Mouse (Mus musculus) Patski (cell line): Measurements from ENCODE around the gene Mrpl45. TPM values are rescaled to one million over a fixed set of nuclear protein-coding genes. Genes with fewer than 3 reads are reported as not detected.

Source experiments
- ATAC-seq: fragments of 100-300 bp; one replicate; pipeline ENCODE4 v1.8.0; 2021
- CTCF ChIA-PET: fragments of 350-600 bp; sonication (Branson Sonifier 250); formaldehyde crosslinking; loops from one replicate; lab custom pipeline; 2022; ENCODE audit warnings: inconsistent platforms; lab: Charles Lee
- POLR2A ChIA-PET: fragments of 350-600 bp; sonication (Branson Sonifier 250); formaldehyde crosslinking; loops from one replicate; lab custom pipeline; 2022; ENCODE audit warnings: antibody characterized with exemption, inconsistent platforms; lab: Charles Lee
- DNase-seq: peaks from one replicate; pipeline ENCODE4 v3.0.0-alpha.2; 2011; ENCODE audit warnings: low read depth, low spot score
- H3K27me3 ChIP-seq: fragments of 371-371 bp; one replicate; pipeline ENCODE4 v1.5.1; 2021
- CTCF ChIP-seq: fragments of 100-300 bp; IDR thresholded peaks from one replicate; pipeline ENCODE4 v1.5.1; 2021
- in situ Hi-C: fragments of 300-500 bp; cut with MboI; formaldehyde crosslinking; loops from 3 replicates; pipeline ENCODE4 v1.11.1; 2018; ENCODE audit warnings: low pct_unique_long_range_greater_than_20kb, mixed read lengths
- polyA plus RNA-seq: library from polyadenylated mRNA; unstranded; gene quantifications from one replicate; pipeline ENCODE4 v1.2.3, GENCODE M21; 2021

The Mrpl45 gene
- polyA plus RNA-seq, 1 experiment from 2014 or later, result 43.5 TPM

DNA sequence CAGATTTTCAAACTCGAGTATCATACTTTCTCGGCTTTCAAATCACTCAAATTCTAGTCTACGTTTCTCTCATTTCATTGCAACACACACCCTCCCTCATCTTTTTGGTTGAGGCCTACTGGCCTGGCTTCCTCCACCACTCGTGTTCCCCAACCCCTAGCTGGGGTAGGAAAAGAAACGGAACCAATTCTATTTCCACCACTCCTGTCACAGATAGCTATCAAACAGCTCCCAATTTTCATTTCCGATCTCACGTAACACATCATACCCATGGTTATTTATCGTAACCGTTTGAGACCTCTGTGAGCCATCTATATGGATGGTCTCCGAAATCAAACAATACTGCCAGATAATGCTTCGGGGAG is 36.5 kb upstream of the Mrpl45 start:
- ATAC-seq, result no peak
- CTCF ChIA-PET, result interaction anchor here (3.8 kb wide), 1 partner anchor 32 kb away, joined by 16 read pairs; no protein-coding TSS in a partner anchor
- in situ Hi-C loops, result loop anchor here (5.0 kb wide), 1 partner anchor 33 kb away; no protein-coding TSS in a partner anchor

DNA sequence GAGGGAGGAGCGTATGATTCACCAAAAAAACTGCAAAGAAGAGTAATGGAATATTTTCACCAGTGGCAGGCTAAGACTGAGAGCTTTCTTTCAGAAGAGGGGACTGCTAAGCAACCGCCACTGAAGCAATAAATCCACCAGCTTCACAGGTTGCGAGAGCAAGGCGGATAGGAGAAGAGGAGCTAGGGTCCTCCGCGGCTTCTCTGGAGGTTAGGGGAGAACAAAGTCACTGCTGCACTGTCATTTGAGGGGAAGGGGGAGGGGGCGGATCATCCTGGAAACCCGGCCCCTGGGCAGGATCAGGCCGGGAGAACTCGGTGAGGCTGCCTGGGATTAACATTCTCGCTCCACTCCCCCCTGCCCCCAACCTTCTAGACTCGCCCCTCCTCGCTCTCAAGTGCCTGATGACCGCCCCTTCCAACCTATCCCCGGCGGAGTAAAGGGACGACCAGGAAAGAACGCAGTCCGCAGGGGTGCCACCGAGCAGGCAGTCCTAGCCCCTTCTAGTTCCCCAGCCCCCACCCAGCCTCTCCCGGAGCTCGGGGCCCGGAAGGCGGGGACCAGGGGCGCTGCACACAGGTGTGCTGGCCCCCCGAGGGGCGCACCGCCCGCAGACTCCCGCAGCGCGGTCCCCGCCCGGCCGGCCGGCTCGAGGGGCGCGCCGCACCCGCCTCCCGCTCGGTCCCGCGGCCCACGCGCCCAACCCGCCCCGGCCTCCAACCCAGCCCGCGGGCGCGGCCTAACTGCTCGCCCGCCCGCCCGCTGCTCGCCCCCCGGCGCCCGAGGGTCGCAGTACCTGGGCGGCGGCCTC is 35.9 kb upstream of the Mrpl45 start:
- DNase-seq (no peak), ATAC-seq (peak; percentile 59)
- TF ChIP-seq CTCF, result no peak
- in situ Hi-C loops, result loop anchor here (5.0 kb wide), 1 partner anchor 33 kb away; no protein-coding TSS in a partner anchor
- no peaks in the 10 kb centered on the region for H3K27me3 ChIP-seq
- ChIA-PET CTCF (interaction anchor here (3.8 kb wide), 1 partner anchor 31 kb away, joined by 16 read pairs; no protein-coding TSS in a partner anchor), POLR2A (interaction anchor here (0.5 to 2.3 kb wide), 5 partner anchors 18 to 532 kb away, joined by 3 to 15 read pairs (median 4); no protein-coding TSS in a partner anchor)

More for the DNA sequence above, 36.5 kb upstream of the Mrpl45 start:
- DNase-seq, result no peak
- no peak for TF ChIP-seq CTCF
- POLR2A ChIA-PET, result interaction anchor here (0.6 to 2.3 kb wide), 3 partner anchors 24 to 31 kb away, joined by 3 to 15 read pairs (median 3); no protein-coding TSS in a partner anchor
- H3K27me3 ChIP-seq, result no peaks in the 10 kb centered on the region

DNA sequence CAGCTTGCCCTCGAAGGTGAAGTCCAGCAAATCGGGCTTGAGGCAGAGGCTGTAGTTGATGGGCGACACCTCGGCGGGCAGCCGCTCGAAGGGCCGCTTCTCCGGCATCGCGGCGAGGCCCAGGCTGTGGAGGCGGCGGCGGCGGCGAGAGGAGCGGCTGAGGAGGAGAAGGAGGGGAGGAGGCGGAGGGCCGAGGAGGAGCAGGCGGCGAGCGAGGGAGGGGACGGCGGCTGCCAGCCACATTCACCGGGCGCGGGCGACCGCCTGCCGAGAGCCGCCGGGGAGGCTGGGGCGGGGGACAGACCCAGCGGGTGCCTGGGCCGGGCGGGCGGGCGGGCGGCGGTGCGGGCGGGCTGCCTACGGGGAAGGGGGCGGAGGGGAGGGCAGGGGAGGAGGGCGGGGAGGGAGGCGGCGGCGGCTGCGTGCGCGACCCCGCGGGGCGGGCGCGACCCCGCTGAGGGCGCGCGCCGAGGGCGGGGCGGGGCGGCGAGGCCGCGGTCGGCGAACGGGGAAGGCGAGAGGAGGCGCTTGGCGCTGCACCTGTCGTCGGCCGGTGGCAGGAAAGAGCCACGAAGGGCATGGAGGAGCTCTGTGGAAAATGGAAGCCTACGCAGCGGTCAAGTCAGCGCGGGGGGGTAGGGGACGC is 35.2 kb upstream of the Mrpl45 start, which contains the start of gene Npepps:
Gene Npepps, minus strand, starts transcription at position 423 of the 646 bp plus-strand sequence.
- in situ Hi-C loops, result no loop called here
- no peak for TF ChIP-seq CTCF
- CTCF ChIA-PET, result no interaction called here
- DNase-seq (no peak), ATAC-seq (peak; percentile 37)
- H3K27me3 ChIP-seq, result no peaks in the 10 kb centered on the region
- POLR2A ChIA-PET, result interaction anchor here (0.6 to 2.3 kb wide), 2 partner anchors 30 to 531 kb away, joined by 4 to 15 read pairs; no protein-coding TSS in a partner anchor

DNA sequence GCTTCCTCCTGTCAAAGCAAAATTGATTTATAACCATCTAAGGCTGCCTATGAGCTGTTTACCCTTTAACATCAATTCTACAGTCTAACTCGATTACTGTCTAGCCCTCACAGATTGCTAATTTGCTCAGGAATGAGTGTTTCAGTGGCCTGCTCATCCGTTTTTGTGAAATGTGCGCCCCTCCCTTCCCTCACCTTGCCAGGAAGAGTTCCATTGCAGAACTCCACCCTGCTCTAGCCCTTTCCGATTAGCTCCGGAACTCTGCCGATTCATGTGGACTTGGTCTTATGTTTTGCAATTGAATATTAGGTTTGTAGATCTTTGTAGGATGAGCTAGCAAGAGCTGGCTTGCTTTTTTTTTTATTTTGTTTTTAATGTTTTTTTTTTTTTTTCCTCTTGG is 33.3 kb upstream of the Mrpl45 start:
- ATAC-seq (no peak), DNase-seq (no peak)
- CTCF ChIA-PET, result no interaction called here
- in situ Hi-C loops, result no loop called here
- no peaks in the 10 kb centered on the region for H3K27me3 ChIP-seq
- no peak for TF ChIP-seq CTCF
- POLR2A ChIA-PET, result interaction anchor here (0.6 to 0.7 kb wide), 2 partner anchors 29 to 120 kb away, joined by 3 to 6 read pairs; no protein-coding TSS in a partner anchor

DNA sequence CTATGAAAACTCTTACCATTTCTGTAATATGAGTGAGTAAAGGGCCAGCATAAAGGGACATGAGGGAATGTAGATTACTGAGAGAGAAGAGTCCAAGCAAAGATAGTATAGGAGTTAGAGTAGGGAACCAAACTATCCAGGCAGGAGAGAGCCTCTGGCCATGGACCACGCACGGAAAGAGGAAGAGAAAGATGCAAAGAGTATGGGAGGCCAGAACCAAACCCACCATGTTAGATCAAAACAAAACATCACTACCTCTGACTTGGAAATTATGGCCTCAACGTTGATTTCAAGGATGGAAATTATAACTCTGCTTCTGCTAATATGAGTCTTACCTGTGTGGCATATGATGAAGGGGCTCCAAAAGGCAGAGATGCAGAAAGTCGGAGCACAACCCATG is 30.7 kb upstream of the Mrpl45 start:
- no peaks in the 10 kb centered on the region for H3K27me3 ChIP-seq
- in situ Hi-C loops, result no loop called here
- ChIA-PET POLR2A (no interaction called here), CTCF (interaction anchor here (1.2 kb wide), 1 partner anchor 26 kb away, joined by 7 read pairs; no protein-coding TSS in a partner anchor)
- no peak for ATAC-seq
- TF ChIP-seq CTCF, result no peak
- no peak for DNase-seq

DNA sequence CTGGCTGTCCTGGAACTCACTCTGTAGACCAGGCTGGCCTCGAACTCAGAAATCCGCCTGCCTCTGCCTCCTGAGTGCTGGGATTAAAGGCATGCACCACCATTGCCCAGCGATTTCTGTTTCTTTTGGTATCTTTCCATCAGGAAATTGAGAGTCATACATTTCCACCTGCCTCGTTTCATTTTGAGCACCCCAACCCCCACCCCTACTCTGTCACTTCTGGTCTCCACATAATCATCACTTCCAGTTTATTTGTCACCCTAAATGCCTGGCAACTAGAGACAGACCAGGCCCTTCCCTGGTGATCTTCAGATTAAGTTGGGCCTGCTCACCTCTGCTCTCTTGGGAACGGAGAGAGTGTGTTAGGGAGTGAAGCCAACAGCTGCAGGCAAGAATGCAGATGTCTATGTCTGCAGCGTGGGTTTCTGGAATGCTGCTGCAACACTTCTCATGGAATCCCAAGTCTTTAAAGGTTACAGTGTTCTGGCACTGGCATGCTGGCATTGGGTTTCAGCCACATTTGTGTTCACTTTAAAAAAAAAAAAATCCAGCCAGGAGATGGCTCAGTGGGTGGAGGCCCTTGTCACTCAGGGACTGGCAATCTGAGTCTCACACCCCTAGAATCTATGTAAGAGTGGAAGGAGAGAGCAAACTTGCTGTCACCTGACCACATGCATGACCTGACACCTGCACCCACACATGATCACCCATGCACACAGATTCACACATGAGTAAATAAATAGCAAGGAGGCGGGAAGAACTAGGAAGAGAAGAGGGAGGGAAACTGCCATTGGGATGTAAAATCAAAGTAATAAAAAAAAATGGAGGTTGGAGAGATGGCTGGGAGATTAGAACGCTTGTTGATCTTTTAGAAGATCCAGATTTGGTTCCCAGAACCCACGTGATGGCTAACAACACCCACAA is 29.4 kb upstream of the Mrpl45 start:
- peak; percentile 31 for ATAC-seq
- no peak for TF ChIP-seq CTCF
- in situ Hi-C loops, result no loop called here
- CTCF ChIA-PET, result interaction anchor here (2.0 kb wide), 1 partner anchor 18 kb away, joined by 4 read pairs; no protein-coding TSS in a partner anchor
- POLR2A ChIA-PET, result interaction anchor here (0.6 to 1.1 kb wide), 2 partner anchors 9 to 63 kb away, joined by 3 read pairs; no protein-coding TSS in a partner anchor
- H3K27me3 ChIP-seq, result no peaks in the 10 kb centered on the region
- no peak for DNase-seq

DNA sequence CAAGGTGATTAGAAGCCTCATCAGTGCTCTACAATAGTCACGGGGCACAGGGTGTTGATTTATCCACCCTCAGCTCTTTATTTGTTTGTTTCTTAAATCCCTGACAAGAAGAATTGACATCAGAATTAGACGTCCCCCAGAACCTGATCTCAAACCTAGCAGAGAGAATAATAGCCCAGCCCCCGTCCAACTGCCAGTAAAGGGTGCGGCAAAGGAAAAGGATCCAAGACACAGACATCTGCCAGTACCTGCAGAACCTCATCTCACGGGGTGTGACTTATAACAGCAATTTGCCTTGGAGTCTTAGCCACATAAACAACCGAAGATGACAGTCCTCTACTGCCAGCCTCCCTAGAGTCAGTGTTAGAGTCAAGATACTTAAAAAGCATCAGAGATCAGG is 28.5 kb upstream of the Mrpl45 start:
- ChIA-PET POLR2A (interaction anchor here (1.1 kb wide), 1 partner anchor 8 kb away, joined by 3 read pairs; no protein-coding TSS in a partner anchor), CTCF (interaction anchor here (0.6 to 2.0 kb wide), 2 partner anchors 8 to 17 kb away, joined by 3 to 4 read pairs; no protein-coding TSS in a partner anchor)
- TF ChIP-seq CTCF, result no peak
- DNase-seq (no peak), ATAC-seq (no peak)
- H3K27me3 ChIP-seq, result no peaks in the 10 kb centered on the region
- in situ Hi-C loops, result no loop called here

DNA sequence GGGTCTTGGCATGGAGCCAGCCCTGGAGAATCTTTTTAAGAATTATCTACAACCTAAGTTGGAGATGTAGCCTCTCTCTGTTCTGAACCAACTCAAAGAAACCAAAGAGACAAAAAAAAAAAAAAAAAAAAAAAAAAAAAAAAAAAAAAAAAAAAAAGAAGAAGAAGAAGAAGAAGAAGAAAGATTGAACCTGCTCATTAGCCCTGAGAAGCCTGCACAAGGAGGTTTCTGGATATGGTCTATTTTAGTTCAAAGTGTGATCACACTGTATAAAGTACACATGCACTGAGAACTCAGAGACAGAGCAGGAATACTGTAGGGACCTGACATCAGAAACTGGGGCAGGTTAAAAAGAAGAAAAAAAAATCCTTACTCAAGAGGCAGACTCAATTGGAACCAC is 27.9 kb upstream of the Mrpl45 start:
- no peaks in the 10 kb centered on the region for H3K27me3 ChIP-seq
- in situ Hi-C loops, result no loop called here
- no peak for TF ChIP-seq CTCF
- POLR2A ChIA-PET, result no interaction called here
- CTCF ChIA-PET, result interaction anchor here (0.6 to 2.0 kb wide), 2 partner anchors 8 to 16 kb away, joined by 3 to 4 read pairs; no protein-coding TSS in a partner anchor
- DNase-seq (no peak), ATAC-seq (no peak)
